Mouse (Mus musculus) forebrain, postnatal 0 days (tissue): Measurements from ENCODE around the gene Gabbr2. TPM values are rescaled to one million over a fixed set of nuclear protein-coding genes. Genes with fewer than 3 reads are reported as not detected.

Experiments used
- ATAC-seq: fragments of 200-750 bp; cut with Nextera tagmentation; 2 replicates; pipeline ENCODE4 v1.8.0; 2017; ENCODE audit warnings: mild to moderate bottlenecking, moderate library complexity
- DNase-seq: peaks from one replicate; pipeline ENCODE4 v3.0.0-alpha.2; 2015
- H3K27ac ChIP-seq: fragments of 300-500 bp; sonication (generic); 2 replicates; pipeline ENCODE4 v1.5.1; 2014; ENCODE audit warnings: low read depth, mild to moderate bottlenecking, antibody characterized with exemption, low read length, moderate library complexity, mixed read lengths
- H3K27me3 ChIP-seq: fragments of 300-500 bp; sonication (generic); 2 replicates; pipeline ENCODE4 v1.6.1; 2014; ENCODE audit warnings: mild to moderate bottlenecking, low read length, mixed read lengths; ENCODE audit not compliant: insufficient read depth
- H3K36me3 ChIP-seq: fragments of 300-500 bp; sonication (generic); 2 replicates; pipeline ENCODE4 v1.6.1; 2014; ENCODE audit warnings: mild to moderate bottlenecking, moderate library complexity; ENCODE audit not compliant: insufficient read depth
- H3K4me1 ChIP-seq: fragments of 300-500 bp; sonication (generic); 2 replicates; pipeline ENCODE4 v1.6.1; 2014; ENCODE audit warnings: antibody characterized with exemption; ENCODE audit not compliant: insufficient read depth
- H3K4me2 ChIP-seq: fragments of 300-500 bp; sonication (generic); 2 replicates; pipeline ENCODE4 v1.6.1; 2014; ENCODE audit warnings: low read depth, mild to moderate bottlenecking, moderate library complexity
- H3K4me3 ChIP-seq: fragments of 300-500 bp; sonication (generic); 2 replicates; pipeline ENCODE4 v1.5.1; 2014; ENCODE audit warnings: low read depth, low read length, mixed read lengths
- H3K9ac ChIP-seq: fragments of 300-500 bp; sonication (generic); 2 replicates; pipeline ENCODE4 v1.6.1; 2014; ENCODE audit warnings: mild to moderate bottlenecking
- H3K9me3 ChIP-seq: fragments of 300-500 bp; sonication (generic); 2 replicates; pipeline ENCODE4 v1.6.1; 2016; ENCODE audit warnings: low read length
- CTCF ChIP-seq: sonication (generic); IDR thresholded peaks from 2 replicates; pipeline ENCODE4 v1.5.1; 2016; ENCODE audit warnings: antibody characterized with exemption, control low read depth, low read depth
- WGBS: fragments of 180-500 bp; shearing (Covaris S2); extraction: QIAGEN DNeasy Blood & Tissue Kit; methylation state at CpG from one replicate; pipeline ENCODE4 v1.1.7; 2014; 5-methylcytosine and 5-hydroxymethylcytosine counted together
- polyA plus RNA-seq: library from polyadenylated mRNA; unstranded; fragments of >200 nt; fragmentation: Nextera tagmentation; extraction: Ambion mirVana; gene quantifications from 2 replicates; pipeline ENCODE4 v1.2.1, GENCODE M21; 2015
- total RNA-seq: library from RNA; depleted of rRNA; stranded (reverse); fragments of >200 nt; gene quantifications from 2 replicates; pipeline ENCODE4 v1.2.3, GENCODE M21; 2014

The Gabbr2 gene
- total and polyA plus RNA-seq, 2 experiments from 2014 or later = 14.7 to 65.3 TPM

- H3K4me2 ChIP-seq = no peak overlapping the region
- ATAC-seq (peak; percentile 73), DNase-seq (no peak)
- no peak for TF ChIP-seq CTCF
- H3K9me3 ChIP-seq = no peaks in the 10 kb centered on the region
- no peak overlapping the region for H3K9ac ChIP-seq
- no peaks in the 10 kb centered on the region for H3K27me3 ChIP-seq
- WGBS = 83% methylated on average over 7 of the region's 7 CpGs
- no peaks in the 10 kb centered on the region for H3K4me1 ChIP-seq
- no peaks in the 10 kb centered on the region for H3K36me3 ChIP-seq
- H3K4me3 ChIP-seq = no peak overlapping the region
- no peak overlapping the region for H3K27ac ChIP-seq
Observed at GRCm38 (mm10) chr4:46957955-46958354, 33.7 kb downstream of the Gabbr2 start.

- TF ChIP-seq CTCF = no peak
- Histone ChIP-seq H3K36me3 (no peaks in the 10 kb centered on the region), H3K4me2 (no peak overlapping the region), H3K27me3 (no peaks in the 10 kb centered on the region), H3K9me3 (no peaks in the 10 kb centered on the region), H3K27ac (no peak overlapping the region), H3K4me3 (no peak overlapping the region), H3K4me1 (no peaks in the 10 kb centered on the region), H3K9ac (no peak overlapping the region)
- ATAC-seq = no peak
- DNase-seq = no peak
- WGBS = 74% methylated on average over 4 of the region's 4 CpGs
Observed at GRCm38 (mm10) chr4:46956966-46957365, 34.7 kb downstream of the Gabbr2 start.

GRCm38 (mm10) chr4:46953021-46953420, 38.7 kb downstream of the Gabbr2 start:
- Histone ChIP-seq H3K4me2 (no peak overlapping the region), H3K27me3 (no peaks in the 10 kb centered on the region), H3K9ac (no peak overlapping the region), H3K27ac (no peak overlapping the region), H3K4me1 (no peaks in the 10 kb centered on the region), H3K4me3 (no peak overlapping the region), H3K9me3 (no peaks in the 10 kb centered on the region), H3K36me3 (no peaks in the 10 kb centered on the region)
- no peak for TF ChIP-seq CTCF
- DNase-seq (no peak), ATAC-seq (no peak)
- WGBS = 80% methylated on average over 7 of the region's 7 CpGs

GRCm38 (mm10) chr4:46952562-46952961, 39.1 kb downstream of the Gabbr2 start:
- 89% methylated on average over 4 of the region's 4 CpGs for WGBS
- no peak for TF ChIP-seq CTCF
- ATAC-seq = no peak

GRCm38 (mm10) chr4:46934291-46934690, 57.4 kb downstream of the Gabbr2 start:
- Histone ChIP-seq H3K4me1 (peaks cover 10% of the 10 kb centered on the region; the same call in 1 of the 2 replicates), H3K27ac (no peak overlapping the region), H3K4me3 (no peak overlapping the region), H3K27me3 (no peaks in the 10 kb centered on the region), H3K4me2 (no peak overlapping the region), H3K9ac (no peak overlapping the region), H3K9me3 (no peaks in the 10 kb centered on the region), H3K36me3 (no peaks in the 10 kb centered on the region)
- no peak for TF ChIP-seq CTCF
- ATAC-seq = no peak
- 80% methylated on average over 3 of the region's 3 CpGs for WGBS
- DNase-seq = no peak

More at GRCm38 (mm10) chr4:46952562-46952961, 39.1 kb downstream of the Gabbr2 start:
- Histone ChIP-seq H3K36me3 (no peaks in the 10 kb centered on the region), H3K27ac (no peak overlapping the region), H3K9me3 (no peaks in the 10 kb centered on the region), H3K27me3 (no peaks in the 10 kb centered on the region), H3K4me2 (no peak overlapping the region), H3K9ac (no peak overlapping the region), H3K4me1 (no peaks in the 10 kb centered on the region), H3K4me3 (no peak overlapping the region)
- no peak for DNase-seq

GRCm38 (mm10) chr4:46933590-46933989, 58.1 kb downstream of the Gabbr2 start:
- DNase-seq (no peak), ATAC-seq (no peak)
- Histone ChIP-seq H3K9me3 (no peaks in the 10 kb centered on the region), H3K4me3 (no peak overlapping the region), H3K4me1 (peaks cover 10% of the 10 kb centered on the region; the same call in 1 of the 2 replicates), H3K36me3 (no peaks in the 10 kb centered on the region), H3K27me3 (no peaks in the 10 kb centered on the region), H3K9ac (no peak overlapping the region), H3K4me2 (no peak overlapping the region), H3K27ac (no peak overlapping the region)
- WGBS = 88% methylated on average over 2 of the region's 2 CpGs
- no peak for TF ChIP-seq CTCF

GRCm38 (mm10) chr4:46931706-46932397, 59.8 kb downstream of the Gabbr2 start:
- H3K36me3 ChIP-seq = no peaks in the 10 kb centered on the region
- H3K4me3 ChIP-seq = no peak overlapping the region
- H3K9me3 ChIP-seq = no peaks in the 10 kb centered on the region
- H3K27me3 ChIP-seq = no peaks in the 10 kb centered on the region
- 25% methylated on average over 9 of the region's 9 CpGs for WGBS
- H3K9ac ChIP-seq = no peak overlapping the region
- no peak for TF ChIP-seq CTCF
- H3K4me2 ChIP-seq = no peak overlapping the region
- ATAC-seq (peak; percentile 76), DNase-seq (peak; percentile 44)
- H3K4me1 ChIP-seq = peaks cover 10% of the 10 kb centered on the region; the same call in 1 of the 2 replicates
- H3K27ac ChIP-seq = 0 out of 2 replicates have a peak overlapping the region, but pooled peaks have one; percentile 35
